Mouse (Mus musculus) stomach, embryonic 15.5 days (tissue): ENCODE results near the gene Ncam1. TPM values are rescaled to one million over a fixed set of nuclear protein-coding genes. Genes with fewer than 3 reads are reported as not detected.
A peak's percentile ranks its signal among the peaks of the same experiment; 100 is the strongest.

ENCODE experiments used
- ATAC-seq: fragments of 200-750 bp; cut with Nextera tagmentation; 2 replicates; pipeline ENCODE4 v1.8.0; 2017; ENCODE audit warnings: low read depth, moderate number of reproducible peaks, moderate TSS enrichment; ENCODE audit not compliant: insufficient read depth, low FRiP score
- H3K27ac ChIP-seq: fragments of 300-500 bp; sonication (generic); 2 replicates; pipeline ENCODE4 v1.5.1; 2015; ENCODE audit warnings: mild to moderate bottlenecking, inconsistent platforms
- H3K27me3 ChIP-seq: fragments of 300-500 bp; sonication (generic); replicated peaks from 2 replicates; pipeline ENCODE4 v1.6.1; 2015; ENCODE audit warnings: inconsistent platforms
- H3K36me3 ChIP-seq: fragments of 300-500 bp; sonication (generic); 2 replicates; pipeline ENCODE4 v1.6.1; 2015; ENCODE audit warnings: inconsistent platforms
- H3K4me1 ChIP-seq: fragments of 300-500 bp; sonication (generic); 2 replicates; pipeline ENCODE4 v1.6.1; 2015; ENCODE audit warnings: inconsistent platforms
- H3K4me2 ChIP-seq: fragments of 300-500 bp; sonication (generic); 2 replicates; pipeline ENCODE4 v1.6.1; 2015; ENCODE audit warnings: mild to moderate bottlenecking, inconsistent platforms
- H3K4me3 ChIP-seq: fragments of 300-500 bp; sonication (generic); replicated peaks from 2 replicates; pipeline ENCODE4 v1.5.1; 2015; ENCODE audit warnings: inconsistent platforms
- H3K9ac ChIP-seq: fragments of 300-500 bp; sonication (generic); 2 replicates; pipeline ENCODE4 v1.6.1; 2015; ENCODE audit warnings: inconsistent platforms
- H3K9me3 ChIP-seq: fragments of 300-500 bp; sonication (generic); 2 replicates; pipeline ENCODE4 v1.6.1; 2016; ENCODE audit warnings: inconsistent platforms
- WGBS: fragments of 180-500 bp; shearing (Covaris S2); methylation state at CpG from one replicate; pipeline ENCODE4 v1.1.7; 2015; 5-methylcytosine and 5-hydroxymethylcytosine counted together
- polyA plus RNA-seq: library from polyadenylated mRNA; unstranded; fragments of >200 nt; fragmentation: Nextera tagmentation; extraction: Ambion mirVana; gene quantifications from 2 replicates; pipeline ENCODE4 v1.2.1, GENCODE M21; 2015

The Ncam1 gene
- polyA plus RNA-seq, 1 experiment from 2014 or later: 95.4 TPM

DNA sequence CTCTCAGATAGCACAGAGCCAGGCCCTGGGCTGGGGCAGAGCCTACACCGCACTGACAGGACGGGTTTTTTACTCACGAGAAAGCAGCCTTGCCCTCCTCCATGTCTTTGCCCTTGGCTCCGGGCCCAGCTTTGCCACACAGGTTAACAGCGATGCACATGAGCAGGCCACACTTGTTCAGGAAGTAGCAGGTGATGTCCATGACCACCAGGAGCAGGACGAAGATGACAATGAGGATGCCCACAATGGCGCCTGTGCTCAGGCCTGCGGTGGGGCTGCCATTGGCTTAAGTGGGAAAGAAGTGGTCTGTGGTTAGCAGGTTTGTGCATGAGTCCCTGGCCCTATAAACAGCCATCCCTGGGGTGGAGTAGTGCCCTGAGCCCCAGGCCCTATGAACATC is 289.1 kb downstream of the Ncam1 start:
- no peak overlapping the region for H3K4me2 ChIP-seq
- no peak overlapping the region for H3K4me3 ChIP-seq
- no peaks in the 10 kb centered on the region for H3K4me1 ChIP-seq
- WGBS: 93% methylated on average over 8 of the region's 8 CpGs
- no peaks in the 10 kb centered on the region for H3K9me3 ChIP-seq
- peaks cover 13% of the 10 kb centered on the region; the same call in 1 of the 2 replicates for H3K36me3 ChIP-seq
- H3K9ac ChIP-seq: no peak overlapping the region
- no peak for ATAC-seq
- no peak overlapping the region for H3K27ac ChIP-seq
- no peaks in the 10 kb centered on the region for H3K27me3 ChIP-seq

DNA sequence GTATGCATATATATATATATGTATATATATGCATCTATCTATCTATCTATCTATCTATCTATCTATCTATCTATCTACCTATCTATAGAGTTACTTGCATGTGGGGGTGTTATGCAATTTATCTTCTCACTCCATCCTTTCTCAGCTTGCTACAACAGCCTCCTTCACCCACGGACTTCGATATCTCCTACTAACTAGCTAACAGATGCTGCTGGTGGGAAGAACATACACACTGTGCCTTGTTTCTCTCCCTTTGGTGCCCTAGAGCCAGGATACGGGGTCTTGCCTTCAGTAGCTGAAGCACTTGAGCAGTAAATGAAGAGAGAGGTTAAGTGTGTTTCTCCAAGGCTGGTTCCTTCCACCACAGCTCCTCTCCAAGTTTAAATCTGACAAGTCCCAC is 289.6 kb downstream of the Ncam1 start:
- no peak for ATAC-seq
- no peak overlapping the region for H3K4me3 ChIP-seq
- H3K36me3 ChIP-seq: peaks cover 13% of the 10 kb centered on the region; the same call in 1 of the 2 replicates
- no peaks in the 10 kb centered on the region for H3K9me3 ChIP-seq
- WGBS: 86% methylated on average over 3 of the region's 3 CpGs
- no peak overlapping the region for H3K27ac ChIP-seq
- H3K4me2 ChIP-seq: no peak overlapping the region
- no peaks in the 10 kb centered on the region for H3K27me3 ChIP-seq
- H3K4me1 ChIP-seq: no peaks in the 10 kb centered on the region
- H3K9ac ChIP-seq: no peak overlapping the region

DNA sequence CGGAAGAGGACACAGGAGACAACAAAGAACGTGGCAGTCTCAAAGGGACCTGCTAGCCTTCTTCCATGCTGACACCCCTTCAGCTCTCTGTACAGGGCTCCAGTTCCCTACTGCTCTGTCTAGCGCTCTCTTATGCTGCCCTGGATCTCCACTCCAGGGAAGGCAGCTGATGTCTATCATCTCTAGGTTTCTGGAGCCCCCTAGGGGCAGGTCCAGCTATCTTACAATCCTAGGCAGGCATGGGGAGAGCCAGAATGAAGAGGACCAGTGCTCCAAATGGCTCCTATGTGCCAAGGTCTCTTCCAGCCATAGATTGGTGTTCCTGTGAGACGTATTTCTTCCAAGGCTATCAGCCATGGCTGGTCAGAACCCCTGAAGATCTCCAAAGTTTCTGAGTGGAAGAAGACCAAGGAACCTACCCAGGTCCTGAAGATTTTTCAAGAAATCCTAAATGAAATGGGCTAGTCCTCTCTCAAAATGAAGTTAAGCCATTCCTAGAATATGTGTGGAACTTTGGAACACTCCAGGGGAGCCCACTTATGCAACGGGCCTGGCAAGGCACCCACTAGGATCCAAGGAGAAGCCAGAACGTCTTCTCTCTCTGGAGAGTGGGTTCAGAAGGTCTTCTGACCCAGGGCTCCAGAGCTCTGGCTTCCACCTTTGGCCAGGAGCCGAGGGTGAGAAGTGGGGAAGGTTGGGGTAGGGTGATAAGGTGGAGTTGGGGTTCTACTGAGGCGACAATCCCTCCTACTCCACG is 290.7 kb downstream of the Ncam1 start:
- Histone ChIP-seq H3K9me3 (no peaks in the 10 kb centered on the region), H3K27ac (no peak overlapping the region), H3K4me2 (no peak overlapping the region), H3K36me3 (peaks cover 13% of the 10 kb centered on the region; the same call in 1 of the 2 replicates), H3K4me3 (no peak overlapping the region), H3K4me1 (no peaks in the 10 kb centered on the region), H3K27me3 (no peaks in the 10 kb centered on the region), H3K9ac (no peak overlapping the region)
- ATAC-seq: no peak
- WGBS: 84% methylated on average over 9 of the region's 9 CpGs

DNA sequence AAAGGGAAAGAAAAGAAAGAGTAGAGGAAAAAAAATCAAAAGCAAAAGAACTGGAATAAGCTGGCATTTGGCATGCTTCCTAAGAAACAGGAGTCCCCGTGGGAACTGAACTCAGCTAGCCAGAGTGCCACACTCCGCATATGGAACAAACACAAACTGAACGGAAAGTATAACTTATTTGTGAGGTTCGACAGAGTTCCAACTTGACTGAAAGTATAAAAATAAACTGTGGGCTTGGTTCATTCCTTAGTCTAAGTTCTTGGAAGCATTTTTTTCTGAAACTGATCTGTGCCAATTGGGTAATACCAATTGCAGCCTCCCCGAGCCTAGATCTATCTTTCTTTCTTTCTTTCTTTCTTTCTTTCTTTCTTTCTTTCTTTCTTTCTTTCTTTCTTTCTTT is 294.1 kb downstream of the Ncam1 start:
- no peak overlapping the region for H3K4me3 ChIP-seq
- no peak for ATAC-seq
- no peak overlapping the region for H3K4me2 ChIP-seq
- no peaks in the 10 kb centered on the region for H3K27me3 ChIP-seq
- WGBS: 77% methylated on average over 5 of the region's 5 CpGs
- no peaks in the 10 kb centered on the region for H3K4me1 ChIP-seq
- H3K9ac ChIP-seq: no peak overlapping the region
- no peak overlapping the region for H3K27ac ChIP-seq
- H3K9me3 ChIP-seq: no peaks in the 10 kb centered on the region
- peaks cover 9% of the 10 kb centered on the region; the same call in 1 of the 2 replicates for H3K36me3 ChIP-seq

DNA sequence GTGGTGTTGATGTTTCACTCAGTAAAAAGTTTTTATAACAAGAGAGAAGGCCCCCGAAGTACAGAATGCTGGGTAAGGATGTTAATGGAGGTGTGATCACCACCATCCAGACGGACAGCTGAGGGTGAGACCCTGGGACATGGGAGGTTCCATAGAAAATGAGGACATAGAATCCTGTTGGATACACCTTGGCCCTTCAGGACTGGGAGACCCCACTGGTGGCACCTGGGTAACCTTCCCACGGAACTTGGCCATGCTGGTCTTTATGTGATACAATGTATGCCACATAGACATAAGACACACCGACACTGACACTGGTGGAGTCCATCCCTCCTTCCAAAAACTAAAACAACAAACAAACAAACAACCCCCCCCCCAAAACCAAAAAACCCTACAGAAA is 296.5 kb downstream of the Ncam1 start:
- no peaks in the 10 kb centered on the region for H3K9me3 ChIP-seq
- no peaks in the 10 kb centered on the region for H3K27me3 ChIP-seq
- H3K4me3 ChIP-seq: no peak overlapping the region
- H3K9ac ChIP-seq: no peak overlapping the region
- 0 out of 2 replicates have a peak, but pooled peaks cover 5% of the 10 kb centered on the region for H3K36me3 ChIP-seq
- no peaks in the 10 kb centered on the region for H3K4me1 ChIP-seq
- H3K4me2 ChIP-seq: no peak overlapping the region
- WGBS: 84% methylated on average over 4 of the region's 4 CpGs
- no peak overlapping the region for H3K27ac ChIP-seq
- ATAC-seq: no peak

DNA sequence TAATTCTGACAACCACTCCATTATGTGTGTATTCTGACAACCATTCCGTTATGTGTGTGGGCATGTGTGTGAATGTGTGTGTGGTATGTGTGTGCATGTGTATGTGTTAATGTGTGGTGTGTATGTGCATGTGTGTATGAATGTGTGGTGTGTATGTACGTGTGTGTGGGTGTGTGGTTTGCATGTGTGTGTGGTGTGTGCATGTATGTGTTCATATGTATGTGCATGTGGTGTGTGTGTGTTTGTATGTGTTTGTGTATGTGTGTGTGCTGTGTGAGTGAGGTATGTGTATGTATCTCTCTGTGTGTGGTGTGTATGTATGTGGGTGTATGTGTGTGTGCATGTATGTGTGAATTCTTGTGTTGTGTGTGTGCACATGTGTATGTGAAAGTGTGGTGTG is 298.8 kb downstream of the Ncam1 start:
- H3K9ac ChIP-seq: no peak overlapping the region
- no peaks in the 10 kb centered on the region for H3K9me3 ChIP-seq
- no peak for ATAC-seq
- H3K4me2 ChIP-seq: no peak overlapping the region
- H3K4me3 ChIP-seq: no peak overlapping the region
- no peaks in the 10 kb centered on the region for H3K27me3 ChIP-seq
- WGBS: 89% methylated on average over 2 of the region's 2 CpGs
- no peak overlapping the region for H3K27ac ChIP-seq
- H3K4me1 ChIP-seq: no peaks in the 10 kb centered on the region
- H3K36me3 ChIP-seq: no peaks in the 10 kb centered on the region

DNA sequence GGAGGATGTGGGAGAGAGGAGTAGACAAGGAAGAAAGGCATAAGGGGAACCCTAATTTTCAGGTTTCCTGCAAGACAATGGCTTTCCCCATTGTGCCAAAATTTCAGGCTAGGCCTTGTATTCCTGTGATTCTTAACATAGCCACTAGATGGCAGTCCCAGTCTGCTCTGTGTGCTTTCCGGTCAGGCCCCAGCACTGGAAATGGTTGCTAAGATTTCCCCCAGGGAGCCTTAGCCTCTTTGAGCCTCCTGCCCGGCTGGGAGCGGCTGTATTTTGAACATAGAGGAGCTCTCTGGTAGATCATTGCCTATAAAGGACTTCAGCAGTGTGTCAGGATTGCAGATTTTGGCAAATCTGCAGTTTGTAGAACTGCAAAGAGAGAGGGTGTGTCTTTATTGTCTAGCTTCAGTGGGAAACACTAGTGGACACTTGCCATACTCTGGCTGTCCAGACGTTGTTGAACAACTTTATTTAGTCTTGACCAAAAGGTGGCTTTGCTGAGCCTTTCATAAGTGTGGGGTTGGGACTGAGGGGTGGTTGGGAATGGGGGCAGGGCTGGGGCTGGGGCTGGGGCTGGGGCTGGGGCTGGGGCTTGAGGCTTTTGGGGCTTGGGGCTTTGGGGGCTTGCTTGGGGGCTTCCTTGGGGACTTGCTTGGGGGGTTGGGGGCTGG is 304.6 kb downstream of the Ncam1 start:
- 0 out of 2 replicates have a peak overlapping the region, but pooled peaks have one; percentile 57 for H3K27ac ChIP-seq
- ATAC-seq: peak; percentile 62; the same call in 1 of the 2 replicates
- no peaks in the 10 kb centered on the region for H3K36me3 ChIP-seq
- 3% methylated on average over 4 of the region's 4 CpGs for WGBS
- no peak overlapping the region for H3K4me3 ChIP-seq
- no peak overlapping the region for H3K9ac ChIP-seq
- H3K9me3 ChIP-seq: no peaks in the 10 kb centered on the region
- H3K27me3 ChIP-seq: no peaks in the 10 kb centered on the region
- 0 out of 2 replicates have a peak, but pooled peaks cover 3% of the 10 kb centered on the region for H3K4me1 ChIP-seq
- no peak overlapping the region for H3K4me2 ChIP-seq

DNA sequence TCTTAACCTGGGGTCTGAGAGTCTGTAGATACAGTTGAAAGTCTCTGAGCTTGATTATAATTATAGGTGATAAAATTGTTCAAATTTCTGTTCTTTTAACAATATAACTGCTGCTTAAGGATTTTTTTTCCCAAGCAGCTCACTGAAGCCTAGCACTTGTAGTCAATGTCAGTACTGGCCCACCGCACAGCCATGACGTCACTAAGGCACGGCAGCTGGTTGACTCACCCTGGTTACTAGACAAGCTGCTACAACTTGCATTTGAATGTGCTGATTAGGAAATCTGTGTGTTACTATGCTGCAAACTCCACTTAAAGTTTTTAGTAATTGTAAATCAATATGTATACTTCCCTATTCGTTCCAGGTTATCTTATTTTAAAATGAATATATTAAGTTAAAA is 308.1 kb downstream of the Ncam1 start:
- Histone ChIP-seq H3K4me3 (no peak overlapping the region), H3K9me3 (no peaks in the 10 kb centered on the region), H3K27ac (no peak overlapping the region), H3K36me3 (no peaks in the 10 kb centered on the region), H3K4me1 (0 out of 2 replicates have a peak, but pooled peaks cover 4% of the 10 kb centered on the region), H3K4me2 (no peak overlapping the region), H3K9ac (no peak overlapping the region), H3K27me3 (no peaks in the 10 kb centered on the region)
- ATAC-seq: no peak
- 84% methylated on average over 4 of the region's 4 CpGs for WGBS

DNA sequence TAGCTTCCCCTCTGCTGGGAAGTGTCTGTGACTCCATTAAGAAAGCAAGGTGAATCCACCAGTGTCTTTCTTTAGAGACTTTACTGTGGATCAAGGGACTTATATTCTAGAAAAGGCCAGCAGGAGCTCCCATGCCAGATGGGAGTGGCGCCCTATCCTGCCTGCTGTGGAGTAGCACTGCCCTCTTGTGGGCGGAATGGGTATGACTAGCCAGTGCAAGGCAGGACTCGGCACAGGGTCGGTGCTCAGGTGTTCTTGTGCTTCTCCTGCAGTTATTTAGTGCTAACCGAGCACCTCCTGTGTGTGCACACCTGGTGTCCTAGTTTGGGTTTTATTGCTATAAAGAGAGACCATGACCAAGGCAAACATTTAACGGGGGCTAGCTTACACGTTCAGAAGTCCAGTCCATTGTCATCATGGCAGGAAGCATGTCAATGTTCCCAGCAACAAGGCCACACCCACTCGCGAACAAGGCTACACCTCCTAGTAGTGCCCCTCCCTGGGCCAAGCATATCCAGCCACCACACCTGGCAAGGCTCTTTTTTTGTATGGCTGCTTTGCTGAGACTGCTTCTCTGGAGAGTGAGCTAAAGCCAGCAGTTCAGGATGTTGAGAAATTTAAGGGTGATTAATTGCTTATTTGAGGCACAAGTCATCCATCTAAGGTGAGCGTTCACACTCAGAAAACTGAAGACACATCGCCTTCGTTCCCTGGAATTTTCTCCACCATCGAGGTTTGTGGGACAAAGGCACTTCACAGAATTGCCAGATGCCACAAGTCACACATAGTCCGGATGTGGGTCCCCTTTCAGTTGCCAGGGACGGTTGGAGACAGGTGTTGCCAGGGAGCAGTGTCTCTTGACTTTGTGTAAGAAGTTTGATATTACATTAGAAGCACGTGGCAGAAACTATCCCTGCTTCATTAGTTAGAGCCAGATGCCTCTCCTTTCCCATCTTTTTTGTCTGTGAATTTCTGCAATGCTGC is 309.5 kb downstream of the Ncam1 start:
- WGBS: 27% methylated on average over 16 of the region's 16 CpGs

DNA sequence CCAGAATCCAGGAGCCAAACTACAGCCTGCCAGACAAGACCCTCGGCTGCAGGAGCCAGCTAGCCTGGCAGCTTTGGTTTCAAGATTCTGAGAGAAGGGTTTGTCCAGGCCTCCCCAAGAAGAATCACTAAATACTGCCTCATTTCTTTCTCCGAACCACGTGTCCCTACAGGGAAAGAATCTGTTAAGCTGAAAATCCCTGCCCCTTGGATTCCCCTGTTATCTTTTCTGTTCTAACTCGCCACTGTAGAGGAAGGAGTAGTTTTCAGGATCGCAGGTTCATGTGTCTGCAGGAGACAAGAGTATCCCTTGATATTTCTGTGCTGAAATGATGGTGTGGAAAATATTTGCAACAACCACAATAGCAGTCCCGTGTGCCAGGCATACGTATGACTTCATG is 310.5 kb downstream of the Ncam1 start:
- Histone ChIP-seq H3K27me3 (no peaks in the 10 kb centered on the region), H3K9ac (no peak overlapping the region), H3K4me1 (0 out of 2 replicates have a peak, but pooled peaks cover 4% of the 10 kb centered on the region), H3K4me2 (no peak overlapping the region), H3K27ac (no peak overlapping the region), H3K9me3 (no peaks in the 10 kb centered on the region), H3K4me3 (no peak overlapping the region), H3K36me3 (no peaks in the 10 kb centered on the region)
- ATAC-seq: no peak
- 67% methylated on average over 7 of the region's 7 CpGs for WGBS

More for the DNA sequence above, 309.5 kb downstream of the Ncam1 start:
- Histone ChIP-seq H3K4me2 (peak overlapping the region; percentile 45), H3K4me3 (peak overlapping the region; percentile 13; the same call in 1 of the 2 replicates), H3K4me1 (0 out of 2 replicates have a peak, but pooled peaks cover 4% of the 10 kb centered on the region), H3K36me3 (no peaks in the 10 kb centered on the region), H3K9me3 (no peaks in the 10 kb centered on the region), H3K27me3 (no peaks in the 10 kb centered on the region), H3K27ac (no peak overlapping the region), H3K9ac (no peak overlapping the region)
- peak; percentile 54; the same call in 1 of the 2 replicates for ATAC-seq

DNA sequence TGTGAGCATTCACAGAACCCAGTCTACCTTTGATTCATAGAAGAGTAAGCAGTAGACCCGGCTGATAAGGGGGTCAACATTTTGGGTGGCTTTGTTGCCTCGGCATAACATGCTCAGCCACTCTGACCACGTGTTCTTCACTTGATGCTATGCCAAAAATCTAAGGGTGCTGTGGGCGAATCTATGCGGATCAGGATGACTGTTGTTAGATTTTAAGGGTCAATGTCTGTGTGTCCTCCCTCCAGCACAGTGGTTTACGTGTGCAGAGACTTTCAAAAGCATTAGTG is 311.1 kb downstream of the Ncam1 start:
- Histone ChIP-seq H3K36me3 (no peaks in the 10 kb centered on the region), H3K27me3 (no peaks in the 10 kb centered on the region), H3K9ac (no peak overlapping the region), H3K4me3 (no peak overlapping the region), H3K27ac (no peak overlapping the region), H3K4me2 (no peak overlapping the region), H3K4me1 (0 out of 2 replicates have a peak, but pooled peaks cover 4% of the 10 kb centered on the region), H3K9me3 (no peaks in the 10 kb centered on the region)
- ATAC-seq: no peak
- 62% methylated on average over 6 of the region's 6 CpGs for WGBS
